Mouse (Mus musculus): ENCODE measurements around the gene Mllt10.

- TF ChIP-seq CTCF (IDR thresholded peaks at IDR 0.05; ENCODE audit: low read depth) (no peak), EP300 (IDR thresholded peaks at IDR 0.05; ENCODE audit: low read depth) (no peak)
These were observed 146.9 kb downstream of the Mllt10 start for GRCm38 (mm10) chr2:18201820-18202462.

Data from liver, postnatal 0 days (tissue).